Mouse (Mus musculus): ENCODE results near the gene Ghr. TPM values are rescaled to one million over a fixed set of nuclear protein-coding genes. Genes with fewer than 3 reads are reported as not detected.

Ghr gene
- polyA plus RNA-seq, 1 experiment, result 3.8 TPM

- TF ChIP-seq POLR2A (IDR thresholded peaks at IDR 0.05; ENCODE audit: low read depth, low read length) (no peak), CTCF (IDR thresholded peaks at IDR 0.05; ENCODE audit: extremely low read depth, insufficient read length, insufficient replicate concordance, low read depth, low read length) (no peak)
- Histone ChIP-seq H3K36me3 (ENCODE audit: control insufficient read depth, insufficient read depth, low read length) (no peaks in the 10 kb centered on the region), H3K27ac (ENCODE audit: insufficient read depth, low read depth, low read length) (no peak overlapping the region), H3K4me3 (ENCODE audit: low read depth, low read length) (no peak overlapping the region), H3K27me3 (ENCODE audit: control insufficient read depth, insufficient read depth, low read length) (no peaks in the 10 kb centered on the region), H3K4me1 (ENCODE audit: control insufficient read depth, insufficient read depth, insufficient read length, low read length) (peaks cover 2% of the 10 kb centered on the region; the same call in 1 of the 2 replicates)
- 12% methylated on average over 3 of the region's 3 CpGs for WGBS
These were observed 148.8 kb downstream of the Ghr start for GRCm38 (mm10) chr15:3434461-3434860.

GRCm38 (mm10) chr15:3433281-3433680 lies 150.0 kb downstream of the Ghr start:
- TF ChIP-seq CTCF (IDR thresholded peaks at IDR 0.05; ENCODE audit: extremely low read depth, insufficient read length, insufficient replicate concordance, low read depth, low read length) (no peak), POLR2A (IDR thresholded peaks at IDR 0.05; ENCODE audit: low read depth, low read length) (no peak)
- no peak overlapping the region for H3K4me3 ChIP-seq (ENCODE audit: low read depth, low read length)
- H3K4me1 ChIP-seq (ENCODE audit: control insufficient read depth, insufficient read depth, insufficient read length, low read length), result peaks cover 2% of the 10 kb centered on the region; the same call in 1 of the 2 replicates
- no peaks in the 10 kb centered on the region for H3K27me3 ChIP-seq (ENCODE audit: control insufficient read depth, insufficient read depth, low read length)
- WGBS, result 55% methylated on average over 7 of the region's 7 CpGs
- H3K27ac ChIP-seq (ENCODE audit: insufficient read depth, low read depth, low read length), result no peak overlapping the region; the same call in 1 of the 2 replicates
- H3K36me3 ChIP-seq (ENCODE audit: control insufficient read depth, insufficient read depth, low read length), result no peaks in the 10 kb centered on the region

DNA sequence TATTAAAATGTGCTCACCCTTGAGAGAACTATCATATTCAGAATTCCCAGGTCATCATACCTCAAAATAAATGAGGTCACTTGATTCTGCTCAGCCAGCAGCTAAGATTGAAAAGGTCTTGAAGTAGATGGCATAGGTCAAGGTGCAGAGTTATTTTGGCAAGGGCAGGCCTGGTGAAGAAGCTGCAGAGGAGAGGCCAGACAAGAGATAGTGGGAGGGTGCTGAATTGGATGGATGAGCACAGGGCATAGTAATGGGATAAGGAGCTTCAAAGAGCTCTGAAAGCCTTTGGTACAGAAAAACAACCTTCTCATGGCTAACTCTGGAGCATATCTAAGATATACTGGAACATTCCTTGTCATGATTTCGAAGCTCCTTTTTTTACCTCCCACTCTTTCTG lies 150.5 kb downstream of the Ghr start:
- Histone ChIP-seq H3K4me3 (ENCODE audit: low read depth, low read length) (no peak overlapping the region), H3K27ac (ENCODE audit: insufficient read depth, low read depth, low read length) (no peak overlapping the region), H3K27me3 (ENCODE audit: control insufficient read depth, insufficient read depth, low read length) (no peaks in the 10 kb centered on the region), H3K4me1 (ENCODE audit: control insufficient read depth, insufficient read depth, insufficient read length, low read length) (peaks cover 2% of the 10 kb centered on the region; the same call in 1 of the 2 replicates), H3K36me3 (ENCODE audit: control insufficient read depth, insufficient read depth, low read length) (no peaks in the 10 kb centered on the region)
- WGBS, result 73% methylated on average over 1 of the region's 1 CpGs
- TF ChIP-seq CTCF (IDR thresholded peaks at IDR 0.05; ENCODE audit: extremely low read depth, insufficient read length, insufficient replicate concordance, low read depth, low read length) (no peak), POLR2A (IDR thresholded peaks at IDR 0.05; ENCODE audit: low read depth, low read length) (no peak)

- TF ChIP-seq CTCF (IDR thresholded peaks at IDR 0.05; ENCODE audit: extremely low read depth, insufficient read length, insufficient replicate concordance, low read depth, low read length) (no peak), POLR2A (IDR thresholded peaks at IDR 0.05; ENCODE audit: low read depth, low read length) (no peak)
- Histone ChIP-seq H3K27me3 (ENCODE audit: control insufficient read depth, insufficient read depth, low read length) (no peaks in the 10 kb centered on the region), H3K4me1 (ENCODE audit: control insufficient read depth, insufficient read depth, insufficient read length, low read length) (peaks cover 1% of the 10 kb centered on the region; the same call in 1 of the 2 replicates), H3K4me3 (ENCODE audit: low read depth, low read length) (no peak overlapping the region), H3K36me3 (ENCODE audit: control insufficient read depth, insufficient read depth, low read length) (no peaks in the 10 kb centered on the region), H3K27ac (ENCODE audit: insufficient read depth, low read depth, low read length) (no peak overlapping the region)
These were observed 153.9 kb downstream of the Ghr start for GRCm38 (mm10) chr15:3429417-3429816.

GRCm38 (mm10) chr15:3429001-3429400 lies 154.3 kb downstream of the Ghr start:
- Histone ChIP-seq H3K27ac (ENCODE audit: insufficient read depth, low read depth, low read length) (no peak overlapping the region), H3K27me3 (ENCODE audit: control insufficient read depth, insufficient read depth, low read length) (no peaks in the 10 kb centered on the region), H3K4me3 (ENCODE audit: low read depth, low read length) (no peak overlapping the region), H3K36me3 (ENCODE audit: control insufficient read depth, insufficient read depth, low read length) (no peaks in the 10 kb centered on the region), H3K4me1 (ENCODE audit: control insufficient read depth, insufficient read depth, insufficient read length, low read length) (no peaks in the 10 kb centered on the region; the same call in 1 of the 2 replicates)
- no peak for TF ChIP-seq POLR2A (IDR thresholded peaks at IDR 0.05; ENCODE audit: low read depth, low read length)
- no peak for TF ChIP-seq CTCF (IDR thresholded peaks at IDR 0.05; ENCODE audit: extremely low read depth, insufficient read length, insufficient replicate concordance, low read depth, low read length)
- WGBS, result 80% methylated on average over 5 of the region's 5 CpGs

GRCm38 (mm10) chr15:3426401-3426800 lies 156.9 kb downstream of the Ghr start:
- Histone ChIP-seq H3K4me3 (ENCODE audit: low read depth, low read length) (no peak overlapping the region), H3K27ac (ENCODE audit: insufficient read depth, low read depth, low read length) (no peak overlapping the region), H3K36me3 (ENCODE audit: control insufficient read depth, insufficient read depth, low read length) (no peaks in the 10 kb centered on the region), H3K27me3 (ENCODE audit: control insufficient read depth, insufficient read depth, low read length) (no peaks in the 10 kb centered on the region), H3K4me1 (ENCODE audit: control insufficient read depth, insufficient read depth, insufficient read length, low read length) (no peaks in the 10 kb centered on the region)
- TF ChIP-seq CTCF (IDR thresholded peaks at IDR 0.05; ENCODE audit: extremely low read depth, insufficient read length, insufficient replicate concordance, low read depth, low read length) (no peak), POLR2A (IDR thresholded peaks at IDR 0.05; ENCODE audit: low read depth, low read length) (no peak)
- WGBS, result 20% methylated on average over 4 of the region's 4 CpGs

- Histone ChIP-seq H3K4me3 (ENCODE audit: low read depth, low read length) (no peak overlapping the region), H3K36me3 (ENCODE audit: control insufficient read depth, insufficient read depth, low read length) (no peaks in the 10 kb centered on the region), H3K27me3 (ENCODE audit: control insufficient read depth, insufficient read depth, low read length) (no peaks in the 10 kb centered on the region), H3K27ac (ENCODE audit: insufficient read depth, low read depth, low read length) (no peak overlapping the region), H3K4me1 (ENCODE audit: control insufficient read depth, insufficient read depth, insufficient read length, low read length) (no peaks in the 10 kb centered on the region)
- TF ChIP-seq CTCF (IDR thresholded peaks at IDR 0.05; ENCODE audit: extremely low read depth, insufficient read length, insufficient replicate concordance, low read depth, low read length), result no peak
- TF ChIP-seq POLR2A (IDR thresholded peaks at IDR 0.05; ENCODE audit: low read depth, low read length), result no peak
- 83% methylated on average over 4 of the region's 4 CpGs for WGBS
These were observed 160.1 kb downstream of the Ghr start for GRCm38 (mm10) chr15:3423177-3423576.

Data from small intestine, adult 2 months (tissue).